ENCODE assay signal across 9 mouse cellular contexts in genomic region chr12:98746131-98746530, GRCm38 (mm10). TPM values are rescaled to one million over a fixed set of nuclear protein-coding genes. Genes with fewer than 3 reads are reported as not detected.
DNase-seq lines count a peak whose midpoint lies in the region; ATAC-seq lines count a peak whose summit lies in the region.
"Had no signal": no experiment of that assay in that cellular context is flagged by ENCODE, and none has a peak within 500 bp of the region (broad histone marks: within the 10 kb centered on the region; RNA-seq: fewer than 3 reads in every experiment).

No protein-coding gene starts in this region.

- WGBS in liver, embryonic 16.5 days (ENCODE audit: insufficient replicate concordance), result 7% methylated on average over 2 of the region's 2 CpGs

- peaks cover 11% of the 10 kb centered on the region for H3K4me1 ChIP-seq in liver, embryonic 16.5 days (ENCODE audit: control insufficient read depth, low read depth, low read length)

- H3K4me3 ChIP-seq in liver, embryonic 16.5 days (ENCODE audit: low read depth, low read length), result peak overlapping the region; percentile 87; the same call in 1 of the 2 replicates

- ATAC-seq in inflammation-experienced regulatory T-cells, adult 6 months, result peak; percentile 49
- ATAC-seq in liver, embryonic 16.5 days (ENCODE audit: low read depth), result peak; percentile 58

- no peaks in the 10 kb centered on the region for H3K27me3 ChIP-seq in liver, embryonic 16.5 days (ENCODE audit: control insufficient read depth, insufficient read depth, low read depth, low read length)
- H3K27me3 ChIP-seq: embryonic facial prominence, embryonic 15.5 days had no signal

- no peaks in the 10 kb centered on the region for H3K9me3 ChIP-seq in liver, embryonic 16.5 days (replicated peaks; ENCODE audit: control insufficient read depth, low read length)
- H3K9me3 ChIP-seq: embryonic facial prominence, embryonic 15.5 days had no signal

- no peaks in the 10 kb centered on the region for H3K36me3 ChIP-seq in liver, embryonic 16.5 days (ENCODE audit: control insufficient read depth, insufficient read depth)
- H3K36me3 ChIP-seq: embryonic facial prominence, embryonic 15.5 days had no signal

- H3K4me2 ChIP-seq in liver, embryonic 16.5 days (ENCODE audit: low read depth, low read length), result peak overlapping the region; percentile 67

- intact Hi-C loops in gastrocnemius, postnatal 36 days (cut with DNase I), result no loop called here

- peak; percentile 66 for DNase-seq in urinary bladder, postnatal 14 days (ENCODE audit: low spot score)
- DNase-seq in urinary bladder, postnatal 10 days (ENCODE audit: low spot score), result no peak
- peak; percentile 67 for DNase-seq in cerebellum, adult 9-11 months
- DNase-seq in gastrocnemius, postnatal 36 days, result peak; percentile 32
- peak; percentile 74 to 76 for DNase-seq in natural killer cell, adult 2 months (ENCODE audit: low spot score in 2 of 2)
- DNase-seq in thymus, postnatal 10 days (ENCODE audit: low spot score in 2 of 2), result peak; percentile 60

- no peak overlapping the region for H3K9ac ChIP-seq in liver, embryonic 16.5 days (ENCODE audit: low read depth, low read length)

- 0 out of 2 replicates have a peak overlapping the region, but pooled peaks have one; percentile 20 for H3K27ac ChIP-seq in liver, embryonic 16.5 days (ENCODE audit: low read length)

RNA-seq across cellular contexts. Expression of gene Zc3h14, which starts 0.6 kb away (rescaled TPM):
- total RNA-seq in gastrocnemius, postnatal 36 days (2021), result 10 to 100 TPM; 41.3 to 42.5 TPM
- 10 to 100 TPM; 36.1 to 39.8 (median 37.1) TPM for polyA plus RNA-seq in inflammation-experienced regulatory T-cells, adult 6 months (2017; shearing (Covaris generic))
- 30.8 and 31.8 TPM in 2 replicates for polyA plus RNA-seq in liver, embryonic 16.5 days (2015; fragmentation: Nextera tagmentation; extraction: Ambion mirVana)

RNA-seq across cellular contexts. Expression of gene Ptpn21, which starts 8.9 kb away (rescaled TPM):
- total RNA-seq in gastrocnemius, postnatal 36 days (2021), result 10 to 100 TPM; 25.1 to 25.9 TPM
- polyA plus RNA-seq in inflammation-experienced regulatory T-cells, adult 6 months (2017; shearing (Covaris generic)), result 1 to 10 TPM; 4.0 to 6.4 (median 4.8) TPM
- 2.2 and 2.9 TPM in 2 replicates for polyA plus RNA-seq in liver, embryonic 16.5 days (2015; fragmentation: Nextera tagmentation; extraction: Ambion mirVana)
